Mouse (Mus musculus) activated CD4-positive, CD25-positive, alpha-beta regulatory T cell, adult 4 months (primary cell): ENCODE data around the gene Nup133. TPM values are rescaled to one million over a fixed set of nuclear protein-coding genes. Genes with fewer than 3 reads are reported as not detected.

Experiments used
- ATAC-seq: one replicate; pipeline ENCODE4 v1.8.0; 2017
- polyA plus RNA-seq, 2 experiments: library from polyadenylated mRNA; unstranded; fragments of 100-300 nt; shearing (Covaris generic); gene quantifications; one replicate each; pipeline ENCODE4 v1.2.1; 2017

Gene Nup133
- polyA plus RNA-seq, 2 experiments from 2014 or later = 6.4 to 10.2 TPM

GRCm38 (mm10) chr8:123953686-123954085 lies 4.6 kb upstream of the Nup133 start:
- no peak for ATAC-seq

GRCm38 (mm10) chr8:123950077-123950802 lies 1.2 kb upstream of the Nup133 start:
- ATAC-seq = peak; percentile 58

GRCm38 (mm10) chr8:123949686-123949986 lies 571 bp upstream of the Nup133 start:
- peak; percentile 14 for ATAC-seq

DNA sequence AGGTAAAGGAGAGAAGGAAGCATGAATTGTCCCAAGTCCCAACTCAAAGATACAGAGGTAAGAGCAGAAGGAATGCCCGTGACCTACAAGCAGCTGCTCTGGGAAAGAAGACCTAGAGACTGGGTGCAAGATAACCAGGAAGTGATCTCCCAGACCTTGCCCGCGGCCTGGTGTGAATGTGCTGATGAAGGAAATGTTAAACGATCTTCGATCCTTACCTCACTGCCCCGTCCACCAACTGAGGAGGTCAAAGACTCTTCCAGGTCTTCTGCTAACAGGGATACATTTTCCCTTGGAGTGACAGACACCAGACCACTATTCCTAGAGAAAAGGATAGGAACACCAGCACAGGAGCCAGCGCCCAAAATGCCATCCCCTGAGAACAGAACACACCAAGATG lies 20.0 kb downstream of the Nup133 start:
- no peak for ATAC-seq

- no peak for ATAC-seq
Measured at GRCm38 (mm10) chr8:123925671-123926070, 23.4 kb downstream of the Nup133 start.

DNA sequence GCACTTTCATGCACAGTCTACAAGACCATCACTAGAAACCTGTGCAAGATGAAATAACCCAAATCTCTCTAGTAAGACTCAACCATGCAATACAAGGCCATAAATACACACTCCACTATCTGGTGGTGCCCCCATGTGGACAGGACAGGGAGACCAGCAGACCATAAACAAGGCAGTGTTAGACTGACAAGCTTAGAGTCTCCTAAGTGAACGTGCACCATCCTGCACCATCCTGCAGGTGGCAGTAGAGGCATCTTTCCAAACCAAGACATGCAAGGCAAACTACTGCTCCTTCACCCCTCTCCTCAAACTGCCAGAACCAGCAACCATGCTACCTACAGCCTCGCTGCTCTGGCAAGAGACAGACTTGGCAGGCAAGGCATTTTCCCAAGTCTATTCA lies 24.3 kb downstream of the Nup133 start:
- ATAC-seq = peak; percentile 93

GRCm38 (mm10) chr8:123914635-123915034 lies 34.4 kb downstream of the Nup133 start:
- no peak for ATAC-seq

DNA sequence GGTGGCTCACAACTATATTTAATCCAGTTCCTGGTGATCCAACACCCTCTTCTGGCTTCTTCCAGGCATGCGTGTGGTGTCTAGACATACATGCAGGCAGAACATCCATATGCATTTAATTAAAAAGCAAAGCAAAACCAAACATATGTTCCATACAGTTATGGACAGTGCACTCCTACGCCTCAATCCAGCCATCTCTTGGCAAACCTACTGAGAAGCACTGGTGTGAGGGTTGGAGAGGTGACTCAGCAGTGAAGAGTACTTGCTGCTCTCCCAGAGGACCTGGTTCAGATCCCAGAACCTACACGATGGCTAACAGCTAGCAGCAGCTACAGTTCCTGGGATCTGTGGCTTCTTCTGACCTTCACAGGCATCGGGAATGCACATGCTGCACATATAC lies 36.8 kb downstream of the Nup133 start:
- no peak for ATAC-seq

GRCm38 (mm10) chr8:123907604-123908003 lies 41.5 kb downstream of the Nup133 start:
- no peak for ATAC-seq

GRCm38 (mm10) chr8:123902653-123903052 lies 46.4 kb downstream of the Nup133 start:
- ATAC-seq = no peak

- ATAC-seq = no peak
Measured at GRCm38 (mm10) chr8:123899366-123899765, 49.7 kb downstream of the Nup133 start.

GRCm38 (mm10) chr8:123898576-123898975 lies 50.5 kb downstream of the Nup133 start:
- no peak for ATAC-seq

GRCm38 (mm10) chr8:123896774-123897173 lies 52.3 kb downstream of the Nup133 start:
- ATAC-seq = no peak

DNA sequence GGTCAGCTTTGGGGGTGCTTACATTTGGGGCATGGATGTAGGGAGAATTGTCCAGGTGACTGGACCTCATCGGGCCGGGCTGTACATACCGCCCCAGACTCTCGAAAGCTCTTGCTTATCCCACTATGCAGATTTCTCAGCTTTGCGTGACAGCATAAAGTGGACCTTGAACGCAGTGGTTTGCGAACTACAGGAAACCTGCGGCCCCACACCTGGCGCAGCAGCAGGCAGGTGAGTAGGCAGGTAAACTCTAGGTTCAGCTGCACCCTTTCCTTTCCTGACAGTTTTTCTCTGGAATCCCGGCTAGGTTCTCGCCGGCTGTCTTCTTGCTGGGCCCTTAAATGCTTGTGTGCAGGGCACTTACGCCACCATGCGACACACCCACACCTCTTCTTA lies 52.7 kb downstream of the Nup133 start:
- no peak for ATAC-seq

GRCm38 (mm10) chr8:123895680-123896365 lies 53.2 kb downstream of the Nup133 start:
- no peak for ATAC-seq

DNA sequence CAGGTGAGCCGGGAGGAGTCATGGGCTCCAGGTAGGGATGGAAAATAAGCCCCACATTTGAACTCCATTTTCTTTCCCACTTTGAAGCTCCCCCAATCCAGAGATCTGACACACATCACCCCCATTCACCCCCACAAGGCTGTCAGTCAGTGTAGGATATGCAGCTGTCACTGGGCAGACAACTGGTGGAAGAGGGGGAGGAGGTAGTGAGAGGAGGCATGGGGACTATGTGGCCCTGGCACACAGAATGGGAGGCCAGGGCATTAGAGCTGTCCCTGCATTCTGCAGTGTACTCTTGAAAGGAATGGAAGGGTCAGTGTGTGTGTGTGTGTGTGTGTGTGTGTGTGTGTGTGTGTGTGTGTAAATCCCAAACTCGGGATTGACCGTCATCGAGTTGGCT lies 53.8 kb downstream of the Nup133 start:
- no peak for ATAC-seq

DNA sequence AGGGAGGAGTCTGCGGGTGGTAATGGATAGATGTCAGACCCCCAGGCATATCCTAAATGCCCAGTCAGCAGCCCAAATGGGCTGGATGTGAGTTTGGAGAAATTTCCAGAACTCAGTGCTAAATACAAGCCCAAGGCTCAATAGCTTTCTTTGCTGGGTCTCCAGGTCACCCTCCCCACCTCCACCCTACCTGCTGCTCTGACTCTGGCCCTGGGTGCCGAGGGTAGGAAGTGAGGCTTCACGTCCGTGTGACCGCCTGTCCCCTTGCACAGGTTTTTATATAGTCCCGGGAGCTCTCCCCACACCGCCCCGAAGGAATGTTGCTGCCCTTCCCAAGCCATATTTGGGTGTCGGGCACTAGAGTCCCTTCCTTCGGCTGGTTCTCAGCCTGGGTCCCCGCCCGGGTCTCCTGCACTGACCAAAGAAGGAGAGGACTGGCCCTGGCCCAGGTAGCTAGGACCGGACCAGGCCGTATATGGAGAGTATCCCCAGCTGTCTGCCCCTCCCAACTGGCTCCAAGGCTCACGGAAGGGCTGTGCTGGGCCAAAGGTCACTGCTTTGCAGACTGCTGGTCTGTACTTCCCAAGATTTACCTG lies 54.5 kb downstream of the Nup133 start, which contains the start of gene Acta1:
Gene Acta1 (minus strand): TSS at position 250 of the 596 bp plus-strand sequence.
- no peak for ATAC-seq

GRCm38 (mm10) chr8:123893413-123893812 lies 55.7 kb downstream of the Nup133 start:
- ATAC-seq = no peak

DNA sequence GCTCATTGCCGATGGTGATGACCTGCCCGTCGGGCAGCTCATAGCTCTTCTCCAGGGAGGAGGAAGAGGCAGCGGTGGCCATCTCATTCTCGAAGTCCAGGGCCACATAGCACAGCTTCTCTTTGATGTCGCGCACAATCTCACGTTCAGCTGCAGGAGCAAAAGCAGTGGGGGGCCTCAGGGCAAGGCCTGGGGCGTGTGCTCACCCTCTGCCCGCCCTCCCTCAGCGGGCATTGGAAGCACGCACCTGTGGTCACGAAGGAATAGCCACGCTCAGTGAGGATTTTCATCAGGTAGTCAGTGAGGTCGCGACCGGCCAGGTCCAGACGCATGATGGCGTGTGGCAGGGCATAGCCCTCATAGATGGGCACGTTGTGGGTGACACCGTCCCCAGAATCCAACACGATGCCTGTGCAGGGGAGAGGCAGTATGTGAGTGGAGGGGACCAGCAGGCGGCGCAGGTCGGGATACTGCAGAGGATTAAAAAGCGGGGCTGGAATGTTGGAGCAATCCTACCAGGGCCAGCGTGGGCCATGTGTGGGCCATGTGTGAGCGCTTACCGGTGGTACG lies 56.4 kb downstream of the Nup133 start:
- ATAC-seq = no peak

GRCm38 (mm10) chr8:123891883-123892585 lies 57.0 kb downstream of the Nup133 start:
- no peak for ATAC-seq

DNA sequence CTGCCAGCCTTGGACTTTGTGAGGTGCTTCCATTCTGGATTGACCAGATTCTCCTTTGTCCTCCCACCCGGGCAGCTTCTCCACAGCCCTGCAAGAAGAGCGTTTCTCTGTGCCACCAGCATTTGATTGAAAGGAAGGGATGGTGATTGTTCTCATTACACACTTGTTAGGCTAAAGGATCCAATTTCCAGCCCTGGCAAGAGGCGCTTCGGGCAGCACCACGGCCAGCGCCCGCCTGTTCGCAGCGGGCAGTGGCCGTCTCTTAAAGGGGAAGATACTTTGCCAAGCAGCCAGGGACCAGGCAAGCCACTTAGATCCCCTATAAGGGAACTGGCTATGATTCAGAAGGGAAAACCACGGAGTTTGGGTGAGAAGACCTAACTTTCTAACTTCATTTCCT lies 57.8 kb downstream of the Nup133 start:
- no peak for ATAC-seq

- no peak for ATAC-seq
Measured at GRCm38 (mm10) chr8:123889797-123890196, 59.3 kb downstream of the Nup133 start.

DNA sequence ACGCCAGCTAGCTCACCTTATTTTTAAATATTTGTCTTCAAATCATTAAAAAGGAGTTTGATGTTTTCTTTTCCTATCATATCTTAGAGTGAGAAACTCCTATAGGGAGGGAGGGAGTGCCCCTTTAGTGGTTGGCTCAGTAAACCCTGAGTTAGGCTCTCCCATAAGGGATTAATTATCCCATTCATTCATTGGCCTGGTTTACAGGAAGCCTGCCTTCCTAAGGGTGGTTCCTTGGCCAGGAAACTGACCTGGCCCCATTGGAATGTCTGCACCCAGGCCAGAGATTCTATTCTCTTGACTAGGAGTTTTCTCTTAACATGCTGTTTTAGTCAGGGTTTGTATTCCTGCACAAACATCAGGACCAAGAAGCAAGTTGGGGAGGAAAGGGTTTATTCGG lies 61.1 kb downstream of the Nup133 start:
- ATAC-seq = no peak
